Mouse (Mus musculus) lung, adult 2 months (tissue): ENCODE results near the gene Tfcp2l1.

Experiments
- CTCF ChIP-seq: fragments of 200-500 bp; IDR thresholded peaks from 2 replicates; pipeline ENCODE4 v1.5.1; 2011; ENCODE audit warnings: mild to moderate bottlenecking, low read length, control low read depth; ENCODE audit not compliant: insufficient read depth
- POLR2A ChIP-seq: fragments of 200-500 bp; IDR thresholded peaks from 2 replicates; pipeline ENCODE4 v1.6.1; 2011; ENCODE audit warnings: low read depth, mild to moderate bottlenecking, control low read depth, low read length, borderline replicate concordance; ENCODE audit errors: extremely low read depth

DNA sequence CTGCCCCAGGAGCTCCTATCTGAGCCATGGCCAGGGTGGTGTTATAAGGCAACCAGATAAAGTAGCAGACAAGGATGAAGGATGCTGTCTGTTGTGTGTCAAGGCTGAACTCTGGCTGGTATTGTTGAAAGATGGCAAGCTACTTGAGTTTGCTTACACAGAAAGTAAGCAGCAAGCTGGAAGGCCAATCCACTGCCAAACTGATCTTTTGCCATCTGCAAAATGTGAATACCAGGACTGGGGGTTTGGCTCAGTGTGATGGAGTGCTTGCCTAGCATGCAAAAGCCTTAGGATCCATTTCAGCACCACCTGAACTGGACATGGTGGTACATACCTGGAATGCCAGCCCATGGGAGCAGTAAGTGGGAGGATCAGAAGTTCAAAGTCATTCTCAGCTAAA is 101.1 kb downstream of the Tfcp2l1 start:
- TF ChIP-seq CTCF (no peak), POLR2A (no peak)
